Mouse (Mus musculus) E14TG2a.4 (cell line): ENCODE results near the gene L3hypdh.

Experiments
- H3K27me3 ChIP-seq: 2 replicates; pipeline ENCODE4 v1.6.1; 2014; ENCODE audit warnings: low read length, control low read depth; ENCODE audit not compliant: insufficient read depth
- H3K36me3 ChIP-seq: 2 replicates; pipeline ENCODE4 v1.6.1; 2014; ENCODE audit warnings: low read length, control low read depth; ENCODE audit not compliant: insufficient read depth
- H3K4me1 ChIP-seq: replicated peaks from 2 replicates; pipeline ENCODE4 v1.6.1; 2014; ENCODE audit warnings: low read depth, low read length, control low read depth
- H3K4me3 ChIP-seq: replicated peaks from 2 replicates; pipeline ENCODE4 v1.5.1; 2014; ENCODE audit warnings: mild to moderate bottlenecking, low read length
- H3K9me3 ChIP-seq: 2 replicates; pipeline ENCODE4 v1.6.1; 2014; ENCODE audit warnings: low read length, control low read depth
- CTCF ChIP-seq: conservative IDR thresholded peaks from 2 replicates; pipeline ENCODE4 v1.5.1; 2014; ENCODE audit warnings: low read length
- NANOG ChIP-seq: IDR thresholded peaks from 2 replicates; pipeline ENCODE4 v1.6.1; 2014; ENCODE audit warnings: borderline replicate concordance, low read length, mixed read lengths
- POU5F1 ChIP-seq: IDR thresholded peaks from 2 replicates; pipeline ENCODE4 v1.6.1; 2014; ENCODE audit warnings: low read length, borderline replicate concordance

Gene L3hypdh

GRCm38 (mm10) chr12:72039501-72039900 is 45.7 kb downstream of the L3hypdh start:
- Histone ChIP-seq H3K27me3 (no peaks in the 10 kb centered on the region), H3K4me3 (no peak overlapping the region), H3K36me3 (no peaks in the 10 kb centered on the region), H3K9me3 (no peaks in the 10 kb centered on the region; the same call in 1 of the 2 replicates), H3K4me1 (no peaks in the 10 kb centered on the region)
- TF ChIP-seq POU5F1 (no peak), NANOG (no peak), CTCF (no peak)

DNA sequence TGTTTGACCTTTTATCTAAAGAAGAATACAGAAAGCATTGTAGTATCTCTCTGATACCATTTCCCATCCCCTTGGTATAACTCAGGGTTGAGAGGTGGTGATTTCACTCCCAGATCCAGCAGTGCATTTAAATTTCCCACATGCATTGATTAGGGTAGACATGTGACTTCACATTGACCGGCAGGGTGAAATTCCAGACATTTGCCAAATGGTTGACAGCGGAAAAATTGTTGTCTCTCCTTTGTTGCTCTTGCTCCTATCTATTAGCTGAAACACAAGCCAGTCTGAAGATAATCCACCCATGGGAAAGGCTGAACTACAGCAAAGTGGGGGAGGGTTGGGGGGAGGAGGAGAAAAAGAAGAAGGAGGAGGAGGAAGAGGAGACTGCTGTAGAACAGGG is 46.4 kb downstream of the L3hypdh start:
- Histone ChIP-seq H3K4me1 (no peaks in the 10 kb centered on the region), H3K36me3 (no peaks in the 10 kb centered on the region), H3K9me3 (no peaks in the 10 kb centered on the region; the same call in 1 of the 2 replicates), H3K27me3 (no peaks in the 10 kb centered on the region), H3K4me3 (no peak overlapping the region)
- TF ChIP-seq POU5F1: no peak
- TF ChIP-seq NANOG: no peak
- no peak for TF ChIP-seq CTCF

DNA sequence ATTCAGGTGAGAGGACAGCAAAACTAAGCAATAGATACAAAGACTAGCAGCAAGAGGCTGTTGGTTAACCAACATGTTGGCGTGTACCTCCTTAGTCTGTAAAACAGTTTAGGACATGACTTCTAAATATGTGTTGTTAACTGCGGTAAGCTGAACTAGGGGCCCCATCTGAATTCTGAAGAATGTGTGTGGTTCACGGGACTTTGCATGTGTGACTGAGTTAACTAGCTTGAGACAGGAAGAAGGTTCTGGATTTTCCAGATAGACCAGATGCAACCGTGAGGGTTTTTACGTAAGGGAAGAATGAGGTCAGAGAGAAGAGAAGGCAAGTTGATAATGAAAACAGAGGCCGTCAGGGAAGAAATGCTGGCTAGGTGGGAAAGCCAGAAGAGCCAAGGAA is 48.2 kb downstream of the L3hypdh start:
- TF ChIP-seq POU5F1 (no peak), CTCF (no peak), NANOG (no peak)
- Histone ChIP-seq H3K27me3 (no peaks in the 10 kb centered on the region), H3K4me1 (no peaks in the 10 kb centered on the region), H3K4me3 (no peak overlapping the region), H3K9me3 (no peaks in the 10 kb centered on the region; the same call in 1 of the 2 replicates), H3K36me3 (no peaks in the 10 kb centered on the region)

DNA sequence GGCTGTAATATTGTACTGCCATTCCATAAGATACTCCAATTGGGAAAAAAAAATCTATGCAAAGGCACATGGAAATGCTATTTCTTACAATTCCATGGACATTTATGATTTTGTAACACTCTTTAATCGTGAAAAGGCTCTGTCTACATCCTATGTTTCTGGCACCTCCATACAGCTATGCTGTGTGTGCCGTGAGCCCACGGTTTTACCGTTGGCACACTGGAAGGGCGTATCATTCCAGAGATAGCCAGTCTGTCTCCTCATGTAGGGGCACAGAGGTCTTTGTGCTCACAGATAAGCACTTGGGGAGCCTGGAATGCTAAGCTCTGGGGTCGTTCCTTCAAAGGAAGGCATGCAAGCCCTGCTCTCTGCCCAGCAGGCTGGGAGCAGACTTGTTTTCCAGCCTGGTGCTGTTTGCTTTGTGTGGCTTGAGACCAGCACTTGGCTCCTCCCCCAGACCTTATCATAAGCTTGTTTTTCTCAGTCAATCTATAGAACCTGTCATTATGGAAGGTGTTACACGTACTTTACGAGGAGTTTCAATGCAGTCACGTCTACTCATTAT is 49.1 kb downstream of the L3hypdh start:
- Histone ChIP-seq H3K9me3 (no peaks in the 10 kb centered on the region; the same call in 1 of the 2 replicates), H3K4me3 (no peak overlapping the region), H3K27me3 (no peaks in the 10 kb centered on the region), H3K36me3 (no peaks in the 10 kb centered on the region), H3K4me1 (no peaks in the 10 kb centered on the region)
- TF ChIP-seq POU5F1: no peak
- TF ChIP-seq NANOG: no peak
- TF ChIP-seq CTCF: no peak

GRCm38 (mm10) chr12:72031794-72032193 is 53.4 kb downstream of the L3hypdh start:
- H3K27me3 ChIP-seq: no peaks in the 10 kb centered on the region
- no peaks in the 10 kb centered on the region for H3K36me3 ChIP-seq
- H3K4me1 ChIP-seq: no peaks in the 10 kb centered on the region
- no peaks in the 10 kb centered on the region for H3K9me3 ChIP-seq
- no peak for TF ChIP-seq CTCF
- TF ChIP-seq NANOG: no peak
- no peak for TF ChIP-seq POU5F1
- no peak overlapping the region for H3K4me3 ChIP-seq

DNA sequence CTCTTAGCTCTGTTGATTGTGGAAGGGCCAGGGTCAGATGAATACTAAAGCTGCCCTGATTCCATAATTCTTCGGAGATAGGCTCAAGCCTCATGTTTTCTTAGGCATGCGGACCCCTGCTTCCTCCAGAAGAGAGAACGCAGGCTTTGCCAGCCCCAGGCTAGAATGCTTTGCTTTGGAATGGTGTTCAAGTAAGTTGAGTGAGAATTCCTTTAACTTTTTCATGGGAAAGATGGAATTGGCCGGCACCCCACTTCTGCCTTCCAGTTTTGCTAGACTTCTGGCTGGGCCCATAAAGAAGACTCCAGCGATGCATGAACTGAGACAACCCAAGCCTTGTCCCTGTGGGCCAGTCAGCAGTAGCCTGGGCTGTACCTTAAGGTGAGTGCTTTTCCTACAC is 54.1 kb downstream of the L3hypdh start:
- no peaks in the 10 kb centered on the region for H3K4me1 ChIP-seq
- H3K27me3 ChIP-seq: no peaks in the 10 kb centered on the region
- H3K4me3 ChIP-seq: no peak overlapping the region
- TF ChIP-seq POU5F1 (no peak), NANOG (no peak), CTCF (no peak)
- H3K36me3 ChIP-seq: no peaks in the 10 kb centered on the region
- no peaks in the 10 kb centered on the region for H3K9me3 ChIP-seq

DNA sequence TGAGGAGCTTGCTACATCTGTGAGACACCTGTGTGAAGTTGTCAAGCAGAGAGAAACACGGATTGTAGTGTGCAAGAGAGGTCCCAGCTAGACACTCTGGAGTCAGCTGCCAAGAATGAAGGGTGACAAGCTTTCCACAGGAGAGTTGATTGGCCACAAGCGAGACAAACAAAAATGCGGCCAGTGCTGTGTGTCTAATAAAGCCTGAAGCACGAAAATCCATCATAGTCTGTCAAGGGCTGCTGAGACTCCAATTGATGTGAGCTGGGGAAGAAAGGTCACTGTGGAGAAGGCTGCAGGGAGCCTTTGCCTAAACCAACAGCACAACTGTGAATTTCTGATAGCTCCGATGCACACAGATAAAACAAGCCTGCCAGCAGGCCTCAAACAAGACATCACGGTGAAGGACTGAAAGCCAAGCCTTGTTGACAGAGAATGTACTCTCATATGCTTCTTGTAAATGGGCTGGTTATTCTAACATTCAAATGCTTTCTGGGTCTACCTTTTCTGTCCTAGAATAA is 59.9 kb downstream of the L3hypdh start:
- Histone ChIP-seq H3K4me3 (no peak overlapping the region), H3K36me3 (no peaks in the 10 kb centered on the region), H3K9me3 (peaks cover 5% of the 10 kb centered on the region; the same call in 1 of the 2 replicates), H3K4me1 (no peaks in the 10 kb centered on the region), H3K27me3 (no peaks in the 10 kb centered on the region)
- TF ChIP-seq CTCF: no peak
- TF ChIP-seq POU5F1: no peak
- no peak for TF ChIP-seq NANOG

- Histone ChIP-seq H3K4me1 (no peaks in the 10 kb centered on the region), H3K36me3 (no peaks in the 10 kb centered on the region), H3K4me3 (no peak overlapping the region), H3K27me3 (no peaks in the 10 kb centered on the region), H3K9me3 (peaks cover 5% of the 10 kb centered on the region; the same call in 1 of the 2 replicates)
- TF ChIP-seq POU5F1 (no peak), NANOG (no peak), CTCF (no peak)
Measured at GRCm38 (mm10) chr12:72023572-72023971, 61.7 kb downstream of the L3hypdh start.
